Mouse (Mus musculus) stomach, embryonic 14.5 days (tissue): ENCODE measurements around the gene Spop. TPM values are rescaled to one million over a fixed set of nuclear protein-coding genes. Genes with fewer than 3 reads are reported as not detected.

Experiments
- ATAC-seq: fragments of 200-750 bp; cut with Nextera tagmentation; 2 replicates; pipeline ENCODE4 v1.8.0; 2017; ENCODE audit warnings: low read depth, moderate TSS enrichment; ENCODE audit not compliant: insufficient number of reproducible peaks, insufficient read depth, low FRiP score
- H3K27ac ChIP-seq: fragments of 300-500 bp; sonication (generic); 2 replicates; pipeline ENCODE4 v1.5.1; 2014; ENCODE audit warnings: mild to moderate bottlenecking, low read length, moderate library complexity, mixed read lengths
- H3K27me3 ChIP-seq: fragments of 300-500 bp; sonication (generic); 2 replicates; pipeline ENCODE4 v1.6.1; 2014; ENCODE audit warnings: low read length, control low read depth, mixed read lengths; ENCODE audit not compliant: control insufficient read depth, insufficient read depth
- H3K36me3 ChIP-seq: fragments of 300-500 bp; sonication (generic); 2 replicates; pipeline ENCODE4 v1.6.1; 2014; ENCODE audit warnings: mild to moderate bottlenecking, control low read depth, low read length, moderate library complexity, mixed read lengths; ENCODE audit not compliant: control insufficient read depth, insufficient read depth
- H3K4me1 ChIP-seq: fragments of 300-500 bp; sonication (generic); 2 replicates; pipeline ENCODE4 v1.6.1; 2014; ENCODE audit warnings: low read length, control low read depth, mixed read lengths; ENCODE audit not compliant: control insufficient read depth, insufficient read depth
- H3K4me2 ChIP-seq: fragments of 300-500 bp; sonication (generic); replicated peaks from 2 replicates; pipeline ENCODE4 v1.6.1; 2014; ENCODE audit warnings: low read depth, low read length, control low read depth
- H3K4me3 ChIP-seq: fragments of 300-500 bp; sonication (generic); 2 replicates; pipeline ENCODE4 v1.5.1; 2014; ENCODE audit warnings: low read depth, low read length, control low read depth
- H3K9ac ChIP-seq: fragments of 300-500 bp; sonication (generic); replicated peaks from 2 replicates; pipeline ENCODE4 v1.6.1; 2014; ENCODE audit warnings: low read depth, mild to moderate bottlenecking, control low read depth, low read length, moderate library complexity, mixed read lengths
- H3K9me3 ChIP-seq: fragments of 300-500 bp; sonication (generic); 2 replicates; pipeline ENCODE4 v1.6.1; 2016; ENCODE audit warnings: low read depth, low read length, control low read depth; ENCODE audit not compliant: control insufficient read depth
- WGBS: fragments of 180-500 bp; shearing (Covaris S2); extraction: QIAGEN DNeasy Blood & Tissue Kit; methylation state at CpG from one replicate; pipeline ENCODE4 v1.1.7; 2014; 5-methylcytosine and 5-hydroxymethylcytosine counted together
- polyA plus RNA-seq: library from polyadenylated mRNA; unstranded; fragments of >200 nt; fragmentation: Nextera tagmentation; extraction: Ambion mirVana; gene quantifications from 2 replicates; pipeline ENCODE4 v1.2.1, GENCODE M21; 2014

Gene Spop
- polyA plus RNA-seq, 1 experiment from 2014 or later = 105 TPM

GRCm38 (mm10) chr11:95392708-95393499 is 21.0 kb upstream of the Spop start:
- H3K4me3 ChIP-seq = no peak overlapping the region
- H3K9ac ChIP-seq = no peak overlapping the region
- 64% methylated on average over 11 of the region's 11 CpGs for WGBS
- H3K27ac ChIP-seq = peak overlapping the region; percentile 49; the same call in 1 of the 2 replicates
- no peak for ATAC-seq
- peaks cover 26% of the 10 kb centered on the region for H3K36me3 ChIP-seq
- no peak overlapping the region for H3K4me2 ChIP-seq
- H3K9me3 ChIP-seq = no peaks in the 10 kb centered on the region
- H3K27me3 ChIP-seq = no peaks in the 10 kb centered on the region
- peaks cover 4% of the 10 kb centered on the region; the same call in 1 of the 2 replicates for H3K4me1 ChIP-seq

GRCm38 (mm10) chr11:95393500-95393816 is 20.4 kb upstream of the Spop start:
- H3K9ac ChIP-seq = no peak overlapping the region
- WGBS = 29% methylated on average over 5 of the region's 5 CpGs
- H3K4me1 ChIP-seq = peaks cover 4% of the 10 kb centered on the region; the same call in 1 of the 2 replicates
- H3K27me3 ChIP-seq = no peaks in the 10 kb centered on the region
- H3K9me3 ChIP-seq = no peaks in the 10 kb centered on the region
- no peak overlapping the region for H3K4me3 ChIP-seq
- peak overlapping the region; percentile 49; the same call in 1 of the 2 replicates for H3K27ac ChIP-seq
- H3K4me2 ChIP-seq = no peak overlapping the region
- no peak for ATAC-seq
- peaks cover 21% of the 10 kb centered on the region for H3K36me3 ChIP-seq

GRCm38 (mm10) chr11:95394112-95394511 is 19.8 kb upstream of the Spop start:
- H3K27me3 ChIP-seq = no peaks in the 10 kb centered on the region
- H3K4me3 ChIP-seq = no peak overlapping the region
- no peak overlapping the region; the same call in 1 of the 2 replicates for H3K27ac ChIP-seq
- peaks cover 16% of the 10 kb centered on the region for H3K36me3 ChIP-seq
- ATAC-seq = no peak
- H3K4me2 ChIP-seq = no peak overlapping the region
- WGBS = 48% methylated on average over 5 of the region's 5 CpGs
- no peaks in the 10 kb centered on the region for H3K9me3 ChIP-seq
- peaks cover 4% of the 10 kb centered on the region; the same call in 1 of the 2 replicates for H3K4me1 ChIP-seq
- H3K9ac ChIP-seq = no peak overlapping the region

GRCm38 (mm10) chr11:95396548-95396947 is 17.3 kb upstream of the Spop start:
- H3K4me2 ChIP-seq = no peak overlapping the region
- no peaks in the 10 kb centered on the region for H3K9me3 ChIP-seq
- no peak for ATAC-seq
- no peaks in the 10 kb centered on the region for H3K36me3 ChIP-seq
- no peaks in the 10 kb centered on the region for H3K27me3 ChIP-seq
- H3K27ac ChIP-seq = no peak overlapping the region
- no peak overlapping the region for H3K9ac ChIP-seq
- 58% methylated on average over 1 of the region's 1 CpGs for WGBS
- peaks cover 4% of the 10 kb centered on the region; the same call in 1 of the 2 replicates for H3K4me1 ChIP-seq
- H3K4me3 ChIP-seq = no peak overlapping the region

GRCm38 (mm10) chr11:95397843-95398835 is 15.7 kb upstream of the Spop start:
- Histone ChIP-seq H3K4me1 (peaks cover 3% of the 10 kb centered on the region; the same call in 1 of the 2 replicates), H3K36me3 (no peaks in the 10 kb centered on the region), H3K4me2 (no peak overlapping the region), H3K9ac (no peak overlapping the region), H3K27me3 (no peaks in the 10 kb centered on the region), H3K27ac (no peak overlapping the region), H3K4me3 (no peak overlapping the region), H3K9me3 (no peaks in the 10 kb centered on the region)
- 51% methylated on average over 14 of the region's 14 CpGs for WGBS
- no peak for ATAC-seq

- no peaks in the 10 kb centered on the region for H3K27me3 ChIP-seq
- WGBS = 63% methylated on average over 13 of the region's 13 CpGs
- ATAC-seq = no peak
These were observed 14.3 kb upstream of the Spop start for GRCm38 (mm10) chr11:95399520-95400020.

GRCm38 (mm10) chr11:95401568-95401967 is 12.3 kb upstream of the Spop start:
- ATAC-seq = no peak
- WGBS = 86% methylated on average over 5 of the region's 5 CpGs
- H3K9ac ChIP-seq = no peak overlapping the region

More at GRCm38 (mm10) chr11:95399520-95400020, 14.3 kb upstream of the Spop start:
- Histone ChIP-seq H3K4me1 (peaks cover 3% of the 10 kb centered on the region; the same call in 1 of the 2 replicates), H3K4me3 (no peak overlapping the region), H3K4me2 (no peak overlapping the region), H3K9ac (no peak overlapping the region), H3K36me3 (no peaks in the 10 kb centered on the region), H3K27ac (no peak overlapping the region), H3K9me3 (no peaks in the 10 kb centered on the region)

GRCm38 (mm10) chr11:95402196-95402595 is 11.7 kb upstream of the Spop start:
- 26% methylated on average over 5 of the region's 5 CpGs for WGBS
- no peak overlapping the region for H3K4me3 ChIP-seq
- no peak overlapping the region for H3K27ac ChIP-seq
- no peaks in the 10 kb centered on the region for H3K36me3 ChIP-seq
- H3K9ac ChIP-seq = no peak overlapping the region
- no peak for ATAC-seq
- H3K4me1 ChIP-seq = peaks cover 3% of the 10 kb centered on the region; the same call in 1 of the 2 replicates
- H3K27me3 ChIP-seq = no peaks in the 10 kb centered on the region
- no peaks in the 10 kb centered on the region for H3K9me3 ChIP-seq
- no peak overlapping the region for H3K4me2 ChIP-seq

More at GRCm38 (mm10) chr11:95401568-95401967, 12.3 kb upstream of the Spop start:
- no peak overlapping the region for H3K4me2 ChIP-seq
- no peak overlapping the region for H3K27ac ChIP-seq
- H3K27me3 ChIP-seq = no peaks in the 10 kb centered on the region
- H3K4me1 ChIP-seq = peaks cover 3% of the 10 kb centered on the region; the same call in 1 of the 2 replicates
- H3K4me3 ChIP-seq = no peak overlapping the region
- H3K36me3 ChIP-seq = no peaks in the 10 kb centered on the region
- H3K9me3 ChIP-seq = no peaks in the 10 kb centered on the region
